Mouse (Mus musculus): ENCODE results near the gene Gm11627.

- TF ChIP-seq POLR2A (IDR thresholded peaks at IDR 0.05; ENCODE audit: low read depth, low read length) (no peak), CTCF (IDR thresholded peaks at IDR 0.05; ENCODE audit: extremely low read depth, insufficient read depth, insufficient read length, insufficient replicate concordance) (no peak)
Measured at GRCm38 (mm10) chr11:102595341-102595820, 16.1 kb upstream of the Gm11627 start.

Measured in spleen, adult 2 months (tissue).